Comparison of ENCODE assay signal across 10 mouse cellular contexts in genomic region chr1:183237901-183238300, GRCm38 (mm10). TPM values are rescaled to one million over a fixed set of nuclear protein-coding genes. Genes with fewer than 3 reads are reported as not detected.
DNase-seq lines count a peak whose midpoint lies in the region; ATAC-seq and TF ChIP-seq lines count a peak whose summit lies in the region.
"Had no signal": no experiment of that assay in that cellular context is flagged by ENCODE, and none has a peak within 500 bp of the region (broad histone marks: within the 10 kb centered on the region; RNA-seq: fewer than 3 reads in every experiment).

No protein-coding gene starts in this region.

- no peaks in the 10 kb centered on the region for H3K27me3 ChIP-seq in cerebellum, adult 2 months (ENCODE audit: control insufficient read depth, insufficient read depth, low read length)
- H3K27me3 ChIP-seq in kidney, embryonic 16.5 days (ENCODE audit: insufficient read depth, low read length): no peaks in the 10 kb centered on the region
- H3K27me3 ChIP-seq: liver, embryonic 15.5 days; stomach, embryonic 15.5 days had no signal

- no peak for TF ChIP-seq POLR2A in cerebellum, adult 2 months (IDR thresholded peaks at IDR 0.05; ENCODE audit: borderline replicate concordance, insufficient read depth, low read length)

- H3K36me3 ChIP-seq in kidney, embryonic 16.5 days (ENCODE audit: insufficient read depth, low read length): no peaks in the 10 kb centered on the region
- H3K36me3 ChIP-seq: liver, embryonic 15.5 days; stomach, embryonic 15.5 days had no signal

- no peak overlapping the region for H3K9ac ChIP-seq in kidney, embryonic 16.5 days (replicated peaks; ENCODE audit: low read length)
- H3K9ac ChIP-seq: liver, embryonic 15.5 days; stomach, embryonic 15.5 days had no signal

- no peak overlapping the region for H3K27ac ChIP-seq in cerebellum, adult 2 months (ENCODE audit: insufficient read depth, low read length)
- H3K27ac ChIP-seq in kidney, embryonic 16.5 days (ENCODE audit: low read length): no peak overlapping the region
- H3K27ac ChIP-seq: liver, embryonic 15.5 days; stomach, embryonic 15.5 days had no signal

- no peaks in the 10 kb centered on the region for H3K4me1 ChIP-seq in cerebellum, adult 2 months (ENCODE audit: control insufficient read depth, insufficient read depth, low read length)
- H3K4me1 ChIP-seq in kidney, embryonic 16.5 days (ENCODE audit: insufficient read depth, low read length): peaks cover 4% of the 10 kb centered on the region
- H3K4me1 ChIP-seq: liver, embryonic 15.5 days; stomach, embryonic 15.5 days had no signal

- TF ChIP-seq CTCF in cerebellum, adult 2 months (IDR thresholded peaks at IDR 0.05; ENCODE audit: borderline replicate concordance, insufficient read depth, low read depth, low read length): peak; percentile 58; the same call in 1 of the 2 replicates

- H3K4me2 ChIP-seq in kidney, embryonic 16.5 days (replicated peaks; ENCODE audit: low read depth, low read length): no peak overlapping the region
- H3K4me2 ChIP-seq: liver, embryonic 15.5 days; stomach, embryonic 15.5 days had no signal

- no peak overlapping the region for H3K4me3 ChIP-seq in cerebellum, adult 2 months (replicated peaks; ENCODE audit: insufficient read depth, low read depth, low read length)
- H3K4me3 ChIP-seq in kidney, embryonic 16.5 days (ENCODE audit: low read length): no peak overlapping the region
- H3K4me3 ChIP-seq: liver, embryonic 15.5 days; stomach, embryonic 15.5 days had no signal

- no peaks in the 10 kb centered on the region for H3K9me3 ChIP-seq in kidney, embryonic 16.5 days (ENCODE audit: low read length)
- H3K9me3 ChIP-seq: liver, embryonic 15.5 days; stomach, embryonic 15.5 days had no signal

- WGBS in cerebellum, adult 2 months: 16% methylated on average over 2 of the region's 2 CpGs
- WGBS in kidney, embryonic 16.5 days: 22% methylated on average over 2 of the region's 2 CpGs

- peak in 1 of 2 experiments; percentile 6 for DNase-seq in cerebellum, adult 2 months
- no peak for DNase-seq in cerebellum, adult 11 months
- peak; percentile 30 for DNase-seq in kidney, postnatal 14 days
- peak; percentile 29 for DNase-seq in ES-CJ7 (ENCODE audit: low read depth, low spot score)
- DNase-seq in heart, postnatal 4 days: peak; percentile 30
- no peak for DNase-seq in ovary, adult 18-20 months (ENCODE audit: low spot score)

- no peak for ATAC-seq in kidney, embryonic 16.5 days (ENCODE audit: low FRiP score, low TSS enrichment)
- ATAC-seq in erythroblast, adult 5-6 weeks (replicated peaks; ENCODE audit: low FRiP score, poor library complexity, severe bottlenecking): no peak

RNA-seq across cellular contexts. Expression of gene Disp1, which starts 16.6 kb away (rescaled TPM):
- 3.8 and 5.2 TPM in 2 replicates for polyA plus RNA-seq in cerebellum, adult 2 months (2012; rRNA removed)
- 12.8 and 15.9 TPM in 2 replicates for polyA plus RNA-seq in kidney, embryonic 16.5 days (2015; fragmentation: Nextera tagmentation; extraction: Ambion mirVana)
- 10 to 100 TPM; 10.6 to 11.7 TPM for total RNA-seq in heart, postnatal 4 days (2021)
- 1.0 and 3.8 TPM in 2 replicates for total RNA-seq in erythroblast, adult 5-6 weeks (2015; ENCODE audit: low replicate concordance)
- total RNA-seq in erythroblast, adult 5-6 weeks (2017; ENCODE audit: low replicate concordance): 0.28 and 1.4 TPM in 2 replicates

RNA-seq across cellular contexts. Expression of gene Aida, which starts 58.5 kb away (rescaled TPM):
- 49.5 and 53.2 TPM in 2 replicates for polyA plus RNA-seq in cerebellum, adult 2 months (2012; rRNA removed)
- 40.4 and 41.6 TPM in 2 replicates for polyA plus RNA-seq in kidney, embryonic 16.5 days (2015; fragmentation: Nextera tagmentation; extraction: Ambion mirVana)
- 10 to 100 TPM; 40.2 to 41.6 TPM for total RNA-seq in heart, postnatal 4 days (2021)
- total RNA-seq in erythroblast, adult 5-6 weeks (2015; ENCODE audit: low replicate concordance): 17.6 and 21.5 TPM in 2 replicates
- 40.0 and 41.5 TPM in 2 replicates for total RNA-seq in erythroblast, adult 5-6 weeks (2017; ENCODE audit: low replicate concordance)

RNA-seq across cellular contexts. Expression of gene Brox, which starts 59.2 kb away (rescaled TPM):
- 51.8 and 53.0 TPM in 2 replicates for polyA plus RNA-seq in cerebellum, adult 2 months (2012; rRNA removed)
- polyA plus RNA-seq in kidney, embryonic 16.5 days (2015; fragmentation: Nextera tagmentation; extraction: Ambion mirVana): 55.1 and 55.8 TPM in 2 replicates
- total RNA-seq in heart, postnatal 4 days (2021): 10 to 100 TPM; 43.8 to 51.6 TPM
- 13.6 and 16.3 TPM in 2 replicates for total RNA-seq in erythroblast, adult 5-6 weeks (2015; ENCODE audit: low replicate concordance)
- 29.8 and 32.1 TPM in 2 replicates for total RNA-seq in erythroblast, adult 5-6 weeks (2017; ENCODE audit: low replicate concordance)

Comparison
In these comparisons a context has a peak if more than half of its experiments do, and no peak if none do; other contexts are left out.
1. DNase-seq: peak in kidney, postnatal 14 days (single experiment), ES-CJ7 (single experiment) and heart, postnatal 4 days (single experiment); none in cerebellum, adult 11 months (single experiment) and ovary, adult 18-20 months (single experiment).